Mouse (Mus musculus): Measurements from ENCODE around the gene Tesmin. TPM values are rescaled to one million over a fixed set of nuclear protein-coding genes. Genes with fewer than 3 reads are reported as not detected.

The Tesmin gene
- polyA plus RNA-seq, 1 experiment from 2014 or later = 1.1 TPM

GRCm38 (mm10) chr19:3355096-3355495, 33.6 kb upstream of the Tesmin start:
- Histone ChIP-seq H3K4me1 (ENCODE audit: control insufficient read depth in 2 of 2, insufficient read depth in 2 of 2, low read length in 2 of 2) (peaks cover 17 to 23% of the 10 kb centered on the region in 2 experiments), H3K36me3 (ENCODE audit: control insufficient read depth, insufficient read depth, low read length) (peaks cover 61% of the 10 kb centered on the region), H3K27me3 (ENCODE audit: control insufficient read depth, insufficient read depth, low read length) (no peaks in the 10 kb centered on the region), H3K27ac (replicated peaks in 1 of 2; ENCODE audit: control insufficient read depth in 1 of 2, insufficient read depth in 1 of 2, low read depth in 2 of 2, low read length in 2 of 2) (no peak overlapping the region), H3K4me2 (ENCODE audit: low read length) (no peak overlapping the region), H3K9ac (ENCODE audit: low read length) (no peak overlapping the region), H3K4me3 (ENCODE audit: control insufficient read depth in 1 of 2, insufficient read depth in 1 of 2, low read depth in 1 of 2, low read length in 2 of 2) (no peak overlapping the region), H3K9me3 (ENCODE audit: control insufficient read depth, low read length) (no peaks in the 10 kb centered on the region)
- WGBS = 73% methylated on average over 5 of the region's 5 CpGs
- ATAC-seq (ENCODE audit: insufficient number of reproducible peaks, insufficient read depth, low FRiP score, low read depth) = no peak

GRCm38 (mm10) chr19:3356516-3356915, 32.1 kb upstream of the Tesmin start:
- Histone ChIP-seq H3K9ac (ENCODE audit: low read length) (no peak overlapping the region), H3K27ac (replicated peaks in 1 of 2; ENCODE audit: control insufficient read depth in 1 of 2, insufficient read depth in 1 of 2, low read depth in 2 of 2, low read length in 2 of 2) (no peak overlapping the region), H3K4me3 (ENCODE audit: control insufficient read depth in 1 of 2, insufficient read depth in 1 of 2, low read depth in 1 of 2, low read length in 2 of 2) (no peak overlapping the region), H3K27me3 (ENCODE audit: control insufficient read depth, insufficient read depth, low read length) (no peaks in the 10 kb centered on the region), H3K36me3 (ENCODE audit: control insufficient read depth, insufficient read depth, low read length) (peaks cover 59% of the 10 kb centered on the region), H3K4me2 (ENCODE audit: low read length) (no peak overlapping the region), H3K9me3 (ENCODE audit: control insufficient read depth, low read length) (no peaks in the 10 kb centered on the region), H3K4me1 (ENCODE audit: control insufficient read depth in 2 of 2, insufficient read depth in 2 of 2, low read length in 2 of 2) (peaks cover 17 to 23% of the 10 kb centered on the region in 2 experiments)
- 88% methylated on average over 5 of the region's 5 CpGs for WGBS
- no peak for ATAC-seq (ENCODE audit: insufficient number of reproducible peaks, insufficient read depth, low FRiP score, low read depth)

GRCm38 (mm10) chr19:3357620-3358019, 31.0 kb upstream of the Tesmin start:
- Histone ChIP-seq H3K36me3 (ENCODE audit: control insufficient read depth, insufficient read depth, low read length) (peaks cover 59% of the 10 kb centered on the region), H3K9ac (ENCODE audit: low read length) (no peak overlapping the region), H3K4me2 (ENCODE audit: low read length) (no peak overlapping the region), H3K4me3 (ENCODE audit: control insufficient read depth in 1 of 2, insufficient read depth in 1 of 2, low read depth in 1 of 2, low read length in 2 of 2) (no peak overlapping the region), H3K27me3 (ENCODE audit: control insufficient read depth, insufficient read depth, low read length) (no peaks in the 10 kb centered on the region), H3K27ac (replicated peaks in 1 of 2; ENCODE audit: control insufficient read depth in 1 of 2, insufficient read depth in 1 of 2, low read depth in 2 of 2, low read length in 2 of 2) (no peak overlapping the region), H3K9me3 (ENCODE audit: control insufficient read depth, low read length) (no peaks in the 10 kb centered on the region), H3K4me1 (ENCODE audit: control insufficient read depth in 2 of 2, insufficient read depth in 2 of 2, low read length in 2 of 2) (peaks cover 12 to 18% of the 10 kb centered on the region in 2 experiments)
- ATAC-seq (ENCODE audit: insufficient number of reproducible peaks, insufficient read depth, low FRiP score, low read depth) = no peak
- WGBS = 75% methylated on average over 4 of the region's 4 CpGs

GRCm38 (mm10) chr19:3359841-3360588, 28.6 kb upstream of the Tesmin start:
- no peak overlapping the region for H3K27ac ChIP-seq (replicated peaks in 1 of 2; ENCODE audit: control insufficient read depth in 1 of 2, insufficient read depth in 1 of 2, low read depth in 2 of 2, low read length in 2 of 2)
- WGBS = 79% methylated on average over 13 of the region's 13 CpGs
- no peaks in the 10 kb centered on the region; the same call in 1 of the 2 replicates for H3K9me3 ChIP-seq (ENCODE audit: control insufficient read depth, low read length)
- H3K27me3 ChIP-seq (ENCODE audit: control insufficient read depth, insufficient read depth, low read length) = no peaks in the 10 kb centered on the region
- H3K4me3 ChIP-seq (ENCODE audit: control insufficient read depth in 1 of 2, insufficient read depth in 1 of 2, low read depth in 1 of 2, low read length in 2 of 2) = no peak overlapping the region
- no peaks in the 10 kb centered on the region for H3K4me1 ChIP-seq (ENCODE audit: control insufficient read depth in 2 of 2, insufficient read depth in 2 of 2, low read length in 2 of 2)
- ATAC-seq (ENCODE audit: insufficient number of reproducible peaks, insufficient read depth, low FRiP score, low read depth) = no peak
- no peak overlapping the region for H3K4me2 ChIP-seq (ENCODE audit: low read length)
- no peak overlapping the region for H3K9ac ChIP-seq (ENCODE audit: low read length)
- peaks cover 79% of the 10 kb centered on the region for H3K36me3 ChIP-seq (ENCODE audit: control insufficient read depth, insufficient read depth, low read length)

- H3K4me1 ChIP-seq (ENCODE audit: control insufficient read depth in 2 of 2, insufficient read depth in 2 of 2, low read length in 2 of 2) = no peaks in the 10 kb centered on the region
- H3K4me3 ChIP-seq (ENCODE audit: control insufficient read depth in 1 of 2, insufficient read depth in 1 of 2, low read depth in 1 of 2, low read length in 2 of 2) = no peak overlapping the region
- no peaks in the 10 kb centered on the region for H3K27me3 ChIP-seq (ENCODE audit: control insufficient read depth, insufficient read depth, low read length)
- WGBS = 87% methylated on average over 4 of the region's 4 CpGs
- no peak overlapping the region for H3K4me2 ChIP-seq (ENCODE audit: low read length)
- ATAC-seq (ENCODE audit: insufficient number of reproducible peaks, insufficient read depth, low FRiP score, low read depth) = no peak
- peaks cover 84% of the 10 kb centered on the region for H3K36me3 ChIP-seq (ENCODE audit: control insufficient read depth, insufficient read depth, low read length)
- no peak overlapping the region for H3K27ac ChIP-seq (replicated peaks in 1 of 2; ENCODE audit: control insufficient read depth in 1 of 2, insufficient read depth in 1 of 2, low read depth in 2 of 2, low read length in 2 of 2)
- H3K9ac ChIP-seq (ENCODE audit: low read length) = no peak overlapping the region
- H3K9me3 ChIP-seq (ENCODE audit: control insufficient read depth, low read length) = no peaks in the 10 kb centered on the region; the same call in 1 of the 2 replicates
Observed at GRCm38 (mm10) chr19:3363510-3363909, 25.1 kb upstream of the Tesmin start.

DNA sequence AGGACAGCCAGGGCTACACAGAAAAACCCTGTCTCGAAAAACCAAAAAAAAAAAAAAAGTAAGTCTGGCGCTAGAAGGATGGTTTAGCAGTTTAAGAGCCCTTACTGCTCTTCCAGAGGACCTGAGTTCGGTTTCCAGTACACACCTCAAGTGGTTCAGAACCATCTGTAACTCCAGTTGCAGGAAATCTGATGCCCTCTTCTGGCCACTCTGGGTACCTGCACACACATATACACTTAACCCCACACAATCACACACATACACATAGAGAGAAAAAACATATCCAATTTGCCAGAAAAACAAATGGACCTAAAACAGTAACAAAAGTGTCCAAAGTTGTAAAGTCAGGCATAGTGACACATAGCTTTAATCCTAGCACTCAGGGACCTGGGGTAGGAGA, 23.6 kb upstream of the Tesmin start:
- no peak for ATAC-seq (ENCODE audit: insufficient number of reproducible peaks, insufficient read depth, low FRiP score, low read depth)
- Histone ChIP-seq H3K36me3 (ENCODE audit: control insufficient read depth, insufficient read depth, low read length) (peaks cover 93% of the 10 kb centered on the region), H3K9me3 (ENCODE audit: control insufficient read depth, low read length) (no peaks in the 10 kb centered on the region; the same call in 1 of the 2 replicates), H3K27me3 (ENCODE audit: control insufficient read depth, insufficient read depth, low read length) (no peaks in the 10 kb centered on the region), H3K9ac (ENCODE audit: low read length) (no peak overlapping the region), H3K4me3 (ENCODE audit: control insufficient read depth in 1 of 2, insufficient read depth in 1 of 2, low read depth in 1 of 2, low read length in 2 of 2) (no peak overlapping the region), H3K4me1 (ENCODE audit: control insufficient read depth in 2 of 2, insufficient read depth in 2 of 2, low read length in 2 of 2) (no peaks in the 10 kb centered on the region), H3K27ac (replicated peaks in 1 of 2; ENCODE audit: control insufficient read depth in 1 of 2, insufficient read depth in 1 of 2, low read depth in 2 of 2, low read length in 2 of 2) (no peak overlapping the region), H3K4me2 (ENCODE audit: low read length) (no peak overlapping the region)
- WGBS = 89% methylated on average over 3 of the region's 3 CpGs

DNA sequence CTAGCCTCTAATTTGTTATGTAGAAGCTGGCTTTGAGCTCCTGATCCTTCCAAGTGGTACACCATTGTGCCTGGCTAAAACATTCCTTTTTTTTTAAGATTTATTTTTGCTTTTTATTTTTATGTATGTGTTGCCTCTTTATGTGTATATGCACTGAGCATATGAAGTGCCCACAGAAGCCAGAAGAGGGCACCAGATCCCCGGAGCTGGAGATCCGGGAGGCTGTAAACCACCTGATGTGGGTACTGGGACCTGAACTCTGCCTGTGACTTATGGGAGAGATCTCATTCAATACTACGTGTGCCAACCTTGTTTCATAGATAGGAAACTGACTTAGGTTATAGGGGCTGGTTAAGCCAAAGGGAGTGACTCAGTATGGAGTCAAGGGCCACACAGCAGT, 20.4 kb upstream of the Tesmin start:
- H3K9ac ChIP-seq (ENCODE audit: low read length) = no peak overlapping the region
- H3K9me3 ChIP-seq (ENCODE audit: control insufficient read depth, low read length) = no peaks in the 10 kb centered on the region; the same call in 1 of the 2 replicates
- H3K4me1 ChIP-seq (ENCODE audit: control insufficient read depth in 2 of 2, insufficient read depth in 2 of 2, low read length in 2 of 2) = no peaks in the 10 kb centered on the region; a peak in 1 of 4 replicates
- ATAC-seq (ENCODE audit: insufficient number of reproducible peaks, insufficient read depth, low FRiP score, low read depth) = no peak
- no peak overlapping the region for H3K4me2 ChIP-seq (ENCODE audit: low read length)
- H3K27ac ChIP-seq (replicated peaks in 1 of 2; ENCODE audit: control insufficient read depth in 1 of 2, insufficient read depth in 1 of 2, low read depth in 2 of 2, low read length in 2 of 2) = no peak overlapping the region
- no peak overlapping the region for H3K4me3 ChIP-seq (ENCODE audit: control insufficient read depth in 1 of 2, insufficient read depth in 1 of 2, low read depth in 1 of 2, low read length in 2 of 2)
- peaks cover 94% of the 10 kb centered on the region for H3K36me3 ChIP-seq (ENCODE audit: control insufficient read depth, insufficient read depth, low read length)
- WGBS = 86% methylated on average over 3 of the region's 3 CpGs
- H3K27me3 ChIP-seq (ENCODE audit: control insufficient read depth, insufficient read depth, low read length) = no peaks in the 10 kb centered on the region

- Histone ChIP-seq H3K27me3 (ENCODE audit: control insufficient read depth, insufficient read depth, low read length) (no peaks in the 10 kb centered on the region), H3K9me3 (ENCODE audit: control insufficient read depth, low read length) (no peaks in the 10 kb centered on the region), H3K9ac (ENCODE audit: low read length) (no peak overlapping the region), H3K27ac (replicated peaks in 1 of 2; ENCODE audit: control insufficient read depth in 1 of 2, insufficient read depth in 1 of 2, low read depth in 2 of 2, low read length in 2 of 2) (no peak overlapping the region), H3K4me2 (ENCODE audit: low read length) (no peak overlapping the region), H3K36me3 (ENCODE audit: control insufficient read depth, insufficient read depth, low read length) (peaks cover 96% of the 10 kb centered on the region), H3K4me1 (ENCODE audit: control insufficient read depth in 2 of 2, insufficient read depth in 2 of 2, low read length in 2 of 2) (peaks cover 0 to 5% of the 10 kb centered on the region in 2 experiments; a peak in 1 of 4 replicates), H3K4me3 (ENCODE audit: control insufficient read depth in 1 of 2, insufficient read depth in 1 of 2, low read depth in 1 of 2, low read length in 2 of 2) (no peak overlapping the region)
- ATAC-seq (ENCODE audit: insufficient number of reproducible peaks, insufficient read depth, low FRiP score, low read depth) = no peak
- 60% methylated on average over 12 of the region's 12 CpGs for WGBS
Observed at GRCm38 (mm10) chr19:3373380-3373779, 15.3 kb upstream of the Tesmin start.

Data from heart, embryonic 14.5 days (tissue).